Mouse (Mus musculus): ENCODE data around the gene Adap1. TPM values are rescaled to one million over a fixed set of nuclear protein-coding genes. Genes with fewer than 3 reads are reported as not detected.

Gene Adap1
- polyA plus RNA-seq, 1 experiment: 275 TPM

DNA sequence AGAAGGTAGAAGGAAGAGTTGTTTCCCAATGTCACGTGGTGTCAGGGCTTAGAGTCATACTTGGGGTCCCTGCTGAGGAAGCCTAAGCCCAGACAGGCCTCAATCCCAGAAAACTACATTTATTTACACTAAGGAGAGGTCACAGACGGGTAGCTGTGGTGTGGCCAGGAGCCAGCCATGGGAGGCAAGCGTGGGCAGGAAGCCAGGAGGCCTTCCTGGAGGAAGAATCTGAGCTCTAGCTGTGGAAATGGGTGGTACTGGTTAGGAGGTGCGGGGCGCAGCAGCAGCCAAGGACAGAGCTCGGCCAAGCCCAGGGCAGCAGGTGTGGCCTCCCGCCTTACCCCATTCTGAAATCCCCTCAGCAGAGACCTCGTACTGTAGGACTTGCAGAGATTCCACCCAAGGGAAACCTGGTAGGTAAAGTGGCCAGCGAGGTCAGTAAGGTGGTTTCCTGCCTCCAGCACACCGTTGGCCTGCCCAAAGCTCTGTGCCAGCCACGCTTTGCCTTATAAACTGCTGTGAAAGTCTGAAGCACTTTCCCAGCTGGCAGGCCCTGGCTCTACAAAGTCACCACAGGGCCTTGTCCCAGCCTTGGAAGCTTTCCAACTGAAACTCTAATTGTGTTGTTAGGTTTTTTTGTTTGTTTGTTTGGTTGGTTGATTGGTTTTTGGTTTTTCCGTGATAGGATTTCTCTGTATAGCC lies 10.3 kb downstream of the Adap1 start:
- Histone ChIP-seq H3K4me1 (ENCODE audit: control insufficient read depth, insufficient read depth, low read length) (peaks cover 9% of the 10 kb centered on the region), H3K4me3 (ENCODE audit: insufficient read depth, low read length) (no peak overlapping the region), H3K27ac (ENCODE audit: insufficient read depth, low read length) (0 out of 2 replicates have a peak overlapping the region, but pooled peaks have one; percentile 36)
- TF ChIP-seq CTCF (IDR thresholded peaks at IDR 0.05; ENCODE audit: extremely low read depth, insufficient read depth, low read length) (no peak), POLR2A (IDR thresholded peaks at IDR 0.05; ENCODE audit: extremely low read depth, insufficient read depth, low read length) (no peak)

DNA sequence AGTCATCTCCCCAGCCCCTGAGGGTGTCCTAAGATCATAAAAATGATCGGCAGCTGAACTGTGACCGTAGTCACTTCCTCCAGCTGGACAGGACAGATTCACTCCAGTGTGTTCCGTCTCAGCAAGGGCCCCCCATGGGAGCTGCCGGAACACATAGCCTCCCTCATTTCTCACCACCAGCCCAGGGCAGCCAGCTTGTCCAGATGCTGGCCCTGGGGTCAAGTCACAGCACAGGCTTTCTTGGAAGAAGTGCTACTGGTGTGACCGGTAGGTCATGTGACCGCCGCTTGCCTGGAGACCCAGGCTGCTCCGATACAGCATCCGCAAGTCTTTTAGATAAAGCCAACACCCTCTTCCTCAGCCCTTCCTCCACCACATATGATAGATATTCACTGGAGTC lies 11.9 kb downstream of the Adap1 start:
- no peak overlapping the region for H3K4me3 ChIP-seq (ENCODE audit: insufficient read depth, low read length)
- no peak overlapping the region for H3K27ac ChIP-seq (ENCODE audit: insufficient read depth, low read length)
- TF ChIP-seq CTCF (IDR thresholded peaks at IDR 0.05; ENCODE audit: extremely low read depth, insufficient read depth, low read length) (no peak), POLR2A (IDR thresholded peaks at IDR 0.05; ENCODE audit: extremely low read depth, insufficient read depth, low read length) (no peak)
- peaks cover 8% of the 10 kb centered on the region for H3K4me1 ChIP-seq (ENCODE audit: control insufficient read depth, insufficient read depth, low read length)

DNA sequence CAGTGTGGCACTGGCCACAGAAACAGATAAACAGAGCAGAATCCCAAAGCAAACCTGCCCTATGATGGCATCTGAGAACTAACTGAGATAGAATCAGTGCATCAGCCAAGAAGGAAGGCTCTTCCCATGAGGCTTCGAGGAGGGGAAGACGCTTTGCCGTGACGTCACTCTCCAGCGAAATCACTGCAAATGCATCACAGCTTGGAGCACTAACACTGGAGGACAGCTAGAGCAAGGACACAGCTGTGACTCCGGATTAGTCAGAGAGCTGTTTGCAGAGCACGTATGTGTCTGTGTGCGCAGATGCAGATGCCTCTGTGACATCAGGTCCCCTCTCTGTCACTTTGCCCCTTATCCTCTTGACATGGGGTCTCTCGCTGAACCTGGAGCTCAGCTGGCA lies 13.6 kb downstream of the Adap1 start:
- H3K27ac ChIP-seq (ENCODE audit: insufficient read depth, low read length): no peak overlapping the region
- no peak overlapping the region for H3K4me3 ChIP-seq (ENCODE audit: insufficient read depth, low read length)
- no peak for TF ChIP-seq CTCF (IDR thresholded peaks at IDR 0.05; ENCODE audit: extremely low read depth, insufficient read depth, low read length)
- no peak for TF ChIP-seq POLR2A (IDR thresholded peaks at IDR 0.05; ENCODE audit: extremely low read depth, insufficient read depth, low read length)
- 0 out of 2 replicates have a peak, but pooled peaks cover 3% of the 10 kb centered on the region for H3K4me1 ChIP-seq (ENCODE audit: control insufficient read depth, insufficient read depth, low read length)

DNA sequence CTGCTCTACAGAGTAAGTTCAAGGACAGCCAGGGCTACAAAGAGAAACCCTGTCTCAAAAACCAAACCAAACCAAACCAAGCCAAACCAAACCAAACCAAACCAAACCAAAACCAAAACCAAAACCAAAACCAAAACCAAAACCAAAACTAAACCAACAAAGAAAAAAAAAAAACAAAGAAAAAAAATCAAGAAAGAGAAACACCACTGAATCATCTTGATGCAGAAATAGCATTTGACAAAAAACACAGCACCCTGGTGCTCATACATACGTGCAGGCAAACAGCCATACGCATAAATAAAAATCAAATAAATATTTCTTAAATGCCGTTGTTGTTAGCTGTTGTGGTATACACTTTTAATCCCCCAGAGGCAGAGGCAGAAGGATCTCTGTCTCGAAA lies 14.9 kb downstream of the Adap1 start:
- TF ChIP-seq CTCF (IDR thresholded peaks at IDR 0.05; ENCODE audit: extremely low read depth, insufficient read depth, low read length) (no peak), POLR2A (IDR thresholded peaks at IDR 0.05; ENCODE audit: extremely low read depth, insufficient read depth, low read length) (no peak)
- no peak overlapping the region for H3K4me3 ChIP-seq (ENCODE audit: insufficient read depth, low read length)
- 0 out of 2 replicates have a peak, but pooled peaks cover 3% of the 10 kb centered on the region for H3K4me1 ChIP-seq (ENCODE audit: control insufficient read depth, insufficient read depth, low read length)
- H3K27ac ChIP-seq (ENCODE audit: insufficient read depth, low read length): no peak overlapping the region

DNA sequence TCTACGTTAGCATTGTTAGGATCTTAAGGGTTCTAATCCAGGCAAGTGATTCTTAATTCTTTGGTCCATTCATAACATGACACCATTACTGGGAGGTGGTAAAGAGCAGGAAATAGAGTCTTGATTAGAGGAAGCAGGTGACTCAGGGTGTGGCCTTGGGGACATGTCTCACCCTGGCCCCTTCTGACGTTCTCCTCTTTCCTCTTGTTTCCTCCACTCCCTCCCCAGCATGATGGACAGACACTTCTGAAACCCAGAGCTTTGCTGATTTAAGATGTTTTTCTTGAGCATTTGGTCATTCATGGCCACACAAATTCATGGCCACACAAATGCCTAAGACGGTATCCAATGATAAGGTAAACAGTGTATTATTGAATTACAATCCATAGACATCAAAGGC lies 15.5 kb downstream of the Adap1 start:
- Histone ChIP-seq H3K4me1 (ENCODE audit: control insufficient read depth, insufficient read depth, low read length) (0 out of 2 replicates have a peak, but pooled peaks cover 3% of the 10 kb centered on the region), H3K4me3 (ENCODE audit: insufficient read depth, low read length) (no peak overlapping the region), H3K27ac (ENCODE audit: insufficient read depth, low read length) (no peak overlapping the region)
- TF ChIP-seq POLR2A (IDR thresholded peaks at IDR 0.05; ENCODE audit: extremely low read depth, insufficient read depth, low read length) (no peak), CTCF (IDR thresholded peaks at IDR 0.05; ENCODE audit: extremely low read depth, insufficient read depth, low read length) (no peak)

DNA sequence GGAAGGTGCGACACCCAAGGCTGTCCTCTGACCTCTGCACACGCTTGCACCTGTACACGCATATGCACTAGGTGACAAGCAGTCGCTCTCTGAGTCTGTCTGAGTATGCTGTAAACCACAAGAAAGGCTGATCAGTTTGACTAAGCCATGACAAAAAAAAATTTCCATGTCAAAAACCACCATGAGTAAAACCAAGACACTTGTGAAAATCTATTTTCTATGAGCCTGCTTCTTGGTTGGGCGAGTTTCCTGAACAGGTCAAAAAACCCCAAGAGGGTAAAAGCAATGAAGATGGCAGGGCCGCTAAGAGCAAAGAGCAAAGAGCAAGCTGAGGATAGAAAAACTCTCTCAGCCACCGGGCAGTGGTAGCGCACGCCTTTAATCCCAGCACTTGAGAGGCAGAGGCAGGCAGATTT lies 21.8 kb downstream of the Adap1 start:
- no peak overlapping the region for H3K4me3 ChIP-seq (ENCODE audit: insufficient read depth, low read length)

DNA sequence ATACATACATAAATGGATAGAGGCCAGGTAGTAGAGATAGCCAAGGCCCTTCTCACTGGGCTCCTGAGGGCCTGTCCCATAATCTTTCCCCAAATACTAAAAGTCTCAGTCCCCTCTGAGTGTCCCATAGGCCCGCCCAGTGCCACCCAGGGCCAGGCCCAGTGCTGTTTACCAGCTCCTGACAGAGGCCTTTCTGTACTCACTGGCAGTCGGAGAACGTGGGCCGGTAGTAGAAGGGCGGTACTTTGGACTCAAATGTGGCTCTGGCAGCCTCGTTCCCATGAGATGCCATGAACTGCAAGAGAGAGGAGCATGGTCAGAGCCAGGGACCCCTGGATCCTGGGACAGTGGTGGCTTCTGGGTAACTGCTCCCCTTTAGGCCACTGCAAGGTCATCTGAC lies 23.3 kb downstream of the Adap1 start:
- peaks cover 1% of the 10 kb centered on the region; the same call in 1 of the 2 replicates for H3K4me1 ChIP-seq (ENCODE audit: control insufficient read depth, insufficient read depth, low read length)
- H3K4me3 ChIP-seq (ENCODE audit: insufficient read depth, low read length): no peak overlapping the region
- peak overlapping the region; percentile 89 for H3K27ac ChIP-seq (ENCODE audit: insufficient read depth, low read length)
- no peak for TF ChIP-seq POLR2A (IDR thresholded peaks at IDR 0.05; ENCODE audit: extremely low read depth, insufficient read depth, low read length)

More for the DNA sequence above, 21.8 kb downstream of the Adap1 start:
- peaks cover 1% of the 10 kb centered on the region; the same call in 1 of the 2 replicates for H3K4me1 ChIP-seq (ENCODE audit: control insufficient read depth, insufficient read depth, low read length)
- no peak for TF ChIP-seq POLR2A (IDR thresholded peaks at IDR 0.05; ENCODE audit: extremely low read depth, insufficient read depth, low read length)
- no peak for TF ChIP-seq CTCF (IDR thresholded peaks at IDR 0.05; ENCODE audit: extremely low read depth, insufficient read depth, low read length)
- H3K27ac ChIP-seq (ENCODE audit: insufficient read depth, low read length): no peak overlapping the region

DNA sequence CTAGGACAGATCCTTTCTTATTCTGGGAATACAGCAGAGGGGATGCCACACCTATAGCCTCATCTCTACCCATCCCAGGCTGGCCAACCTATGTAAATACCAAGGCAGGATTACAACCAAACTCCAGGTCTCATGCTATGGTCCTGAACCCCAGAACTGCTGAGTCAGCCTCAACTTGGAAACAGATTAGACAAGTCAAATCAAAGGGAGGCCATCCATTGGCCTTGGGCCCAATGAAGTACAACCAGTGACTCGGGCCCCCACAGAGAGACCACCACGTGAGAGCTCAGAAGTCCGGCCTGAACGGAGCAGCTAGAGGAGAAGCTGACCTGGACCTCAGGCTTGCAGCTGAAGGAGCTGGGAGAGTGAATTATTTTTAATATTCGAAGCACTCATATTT lies 27.7 kb downstream of the Adap1 start:
- peaks cover 1% of the 10 kb centered on the region; the same call in 1 of the 2 replicates for H3K4me1 ChIP-seq (ENCODE audit: control insufficient read depth, insufficient read depth, low read length)
- TF ChIP-seq POLR2A (IDR thresholded peaks at IDR 0.05; ENCODE audit: extremely low read depth, insufficient read depth, low read length) (no peak), CTCF (IDR thresholded peaks at IDR 0.05; ENCODE audit: extremely low read depth, insufficient read depth, low read length) (no peak)
- H3K4me3 ChIP-seq (ENCODE audit: insufficient read depth, low read length): no peak overlapping the region
- no peak overlapping the region for H3K27ac ChIP-seq (ENCODE audit: insufficient read depth, low read length)

DNA sequence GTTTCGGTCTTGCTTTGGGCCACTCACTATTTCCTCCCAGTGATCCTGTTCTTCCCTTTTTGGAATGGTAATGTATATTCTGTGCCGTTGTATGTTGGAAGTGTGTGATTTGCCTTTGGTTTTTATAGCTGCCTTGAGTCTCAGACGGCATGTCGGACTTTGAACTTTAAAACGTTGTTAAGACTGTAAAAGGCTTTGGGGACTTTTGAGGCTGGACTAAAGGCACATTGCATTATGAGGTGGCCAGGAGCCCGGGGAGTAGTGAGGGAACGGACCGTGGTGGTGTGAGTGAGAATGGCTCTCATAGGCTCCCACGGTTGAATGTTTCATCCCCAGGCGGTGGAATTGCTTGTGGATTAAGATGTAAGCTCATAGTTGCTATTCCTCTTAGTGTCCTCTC lies 28.3 kb downstream of the Adap1 start:
- TF ChIP-seq CTCF (IDR thresholded peaks at IDR 0.05; ENCODE audit: extremely low read depth, insufficient read depth, low read length): no peak
- TF ChIP-seq POLR2A (IDR thresholded peaks at IDR 0.05; ENCODE audit: extremely low read depth, insufficient read depth, low read length): no peak
- Histone ChIP-seq H3K4me1 (ENCODE audit: control insufficient read depth, insufficient read depth, low read length) (peaks cover 1% of the 10 kb centered on the region; the same call in 1 of the 2 replicates), H3K27ac (ENCODE audit: insufficient read depth, low read length) (no peak overlapping the region), H3K4me3 (ENCODE audit: insufficient read depth, low read length) (no peak overlapping the region)

DNA sequence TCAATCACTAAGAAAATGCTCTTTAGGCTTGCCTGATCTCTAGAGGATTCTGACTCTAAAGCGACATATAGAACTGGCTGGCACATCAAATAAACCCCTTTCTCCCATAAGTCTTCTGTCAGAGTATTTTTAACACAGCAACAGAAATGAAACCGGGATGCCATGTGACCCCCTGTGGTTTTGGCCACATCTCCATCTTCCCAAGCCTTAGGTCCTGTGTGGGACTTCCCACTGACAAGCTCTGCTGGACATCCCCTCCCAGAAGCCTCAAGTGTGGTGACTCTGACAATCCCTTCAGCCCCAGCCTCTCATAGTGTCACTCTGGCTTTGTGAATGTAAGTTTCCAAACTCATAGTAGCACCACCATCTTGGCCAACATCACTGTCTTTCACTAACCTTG lies 31.3 kb downstream of the Adap1 start:
- TF ChIP-seq POLR2A (IDR thresholded peaks at IDR 0.05; ENCODE audit: extremely low read depth, insufficient read depth, low read length) (no peak), CTCF (IDR thresholded peaks at IDR 0.05; ENCODE audit: extremely low read depth, insufficient read depth, low read length) (no peak)
- Histone ChIP-seq H3K27ac (ENCODE audit: insufficient read depth, low read length) (no peak overlapping the region), H3K4me3 (ENCODE audit: insufficient read depth, low read length) (no peak overlapping the region), H3K4me1 (ENCODE audit: control insufficient read depth, insufficient read depth, low read length) (no peaks in the 10 kb centered on the region; the same call in 1 of the 2 replicates)
